Mouse (Mus musculus) midbrain, postnatal 0 days (tissue): ENCODE results near the gene Gm20696. TPM values are rescaled to one million over a fixed set of nuclear protein-coding genes. Genes with fewer than 3 reads are reported as not detected.

Source experiments
- ATAC-seq: fragments of 200-750 bp; cut with Nextera tagmentation; 2 replicates; pipeline ENCODE4 v1.8.0; 2017; ENCODE audit warnings: moderate number of reproducible peaks, mild to moderate bottlenecking, moderate TSS enrichment, moderate library complexity; ENCODE audit not compliant: low FRiP score
- DNase-seq: peaks from one replicate; pipeline ENCODE4 v3.0.0-alpha.2; 2015; ENCODE audit warnings: low spot score
- H3K27ac ChIP-seq: fragments of 300-500 bp; sonication (generic); 2 replicates; pipeline ENCODE4 v1.5.1; 2014; ENCODE audit warnings: low read depth, mild to moderate bottlenecking, low read length, mixed read lengths
- H3K27me3 ChIP-seq: fragments of 300-500 bp; sonication (generic); 2 replicates; pipeline ENCODE4 v1.6.1; 2014; ENCODE audit warnings: low read length, control low read depth, mixed read lengths; ENCODE audit not compliant: insufficient read depth
- H3K36me3 ChIP-seq: fragments of 300-500 bp; sonication (generic); 2 replicates; pipeline ENCODE4 v1.6.1; 2014; ENCODE audit warnings: low read length, control low read depth, mixed read lengths; ENCODE audit not compliant: insufficient read depth
- H3K4me1 ChIP-seq: fragments of 300-500 bp; sonication (generic); 2 replicates; pipeline ENCODE4 v1.6.1; 2014; ENCODE audit warnings: mild to moderate bottlenecking, control low read depth, antibody characterized with exemption, low read length, mixed read lengths; ENCODE audit not compliant: insufficient read depth
- H3K4me2 ChIP-seq: fragments of 300-500 bp; sonication (generic); 2 replicates; pipeline ENCODE4 v1.6.1; 2014; ENCODE audit warnings: low read depth, mild to moderate bottlenecking, low read length, mixed read lengths; ENCODE audit not compliant: poor library complexity, severe bottlenecking
- H3K4me3 ChIP-seq: fragments of 300-500 bp; sonication (generic); 2 replicates; pipeline ENCODE4 v1.5.1; 2014; ENCODE audit warnings: low read depth, mild to moderate bottlenecking, low read length, moderate library complexity
- H3K9ac ChIP-seq: fragments of 300-500 bp; sonication (generic); replicated peaks from 2 replicates; pipeline ENCODE4 v1.6.1; 2014; ENCODE audit warnings: mild to moderate bottlenecking, low read length, moderate library complexity, mixed read lengths; ENCODE audit not compliant: poor library complexity, severe bottlenecking
- H3K9me3 ChIP-seq: fragments of 300-500 bp; sonication (generic); 2 replicates; pipeline ENCODE4 v1.6.1; 2016; ENCODE audit warnings: low read length, control low read depth
- CTCF ChIP-seq: IDR thresholded peaks from 2 replicates; pipeline ENCODE4 v1.5.1; 2016; ENCODE audit warnings: antibody characterized with exemption, mild to moderate bottlenecking
- WGBS: fragments of 180-500 bp; shearing (Covaris S2); extraction: QIAGEN DNeasy Blood & Tissue Kit; methylation state at CpG from one replicate; pipeline ENCODE4 v1.1.7; 2014; 5-methylcytosine and 5-hydroxymethylcytosine counted together
- polyA plus RNA-seq: library from polyadenylated mRNA; unstranded; fragments of >200 nt; fragmentation: Nextera tagmentation; extraction: Ambion mirVana; gene quantifications from 2 replicates; pipeline ENCODE4 v1.2.1, GENCODE M21; 2015
- total RNA-seq: library from RNA; depleted of rRNA; stranded (reverse); fragments of >200 nt; gene quantifications from 2 replicates; pipeline ENCODE4 v1.2.3, GENCODE M21; 2014

The Gm20696 gene
- total and polyA plus RNA-seq, 2 experiments from 2014 or later = 1.1 to 2.9 TPM

GRCm38 (mm10) chr6:99491979-99492544 is 174.5 kb downstream of the Gm20696 start:
- 84% methylated on average over 6 of the region's 6 CpGs for WGBS
- Histone ChIP-seq H3K4me2 (no peak overlapping the region), H3K36me3 (no peaks in the 10 kb centered on the region), H3K27me3 (no peaks in the 10 kb centered on the region), H3K4me3 (no peak overlapping the region), H3K27ac (no peak overlapping the region), H3K4me1 (no peaks in the 10 kb centered on the region), H3K9me3 (no peaks in the 10 kb centered on the region), H3K9ac (no peak overlapping the region)
- no peak for TF ChIP-seq CTCF
- ATAC-seq (no peak), DNase-seq (no peak)

- TF ChIP-seq CTCF = no peak
- H3K4me3 ChIP-seq = no peak overlapping the region
- WGBS = 91% methylated on average over 3 of the region's 3 CpGs
These were observed 175.5 kb downstream of the Gm20696 start for GRCm38 (mm10) chr6:99491146-99491545.

DNA sequence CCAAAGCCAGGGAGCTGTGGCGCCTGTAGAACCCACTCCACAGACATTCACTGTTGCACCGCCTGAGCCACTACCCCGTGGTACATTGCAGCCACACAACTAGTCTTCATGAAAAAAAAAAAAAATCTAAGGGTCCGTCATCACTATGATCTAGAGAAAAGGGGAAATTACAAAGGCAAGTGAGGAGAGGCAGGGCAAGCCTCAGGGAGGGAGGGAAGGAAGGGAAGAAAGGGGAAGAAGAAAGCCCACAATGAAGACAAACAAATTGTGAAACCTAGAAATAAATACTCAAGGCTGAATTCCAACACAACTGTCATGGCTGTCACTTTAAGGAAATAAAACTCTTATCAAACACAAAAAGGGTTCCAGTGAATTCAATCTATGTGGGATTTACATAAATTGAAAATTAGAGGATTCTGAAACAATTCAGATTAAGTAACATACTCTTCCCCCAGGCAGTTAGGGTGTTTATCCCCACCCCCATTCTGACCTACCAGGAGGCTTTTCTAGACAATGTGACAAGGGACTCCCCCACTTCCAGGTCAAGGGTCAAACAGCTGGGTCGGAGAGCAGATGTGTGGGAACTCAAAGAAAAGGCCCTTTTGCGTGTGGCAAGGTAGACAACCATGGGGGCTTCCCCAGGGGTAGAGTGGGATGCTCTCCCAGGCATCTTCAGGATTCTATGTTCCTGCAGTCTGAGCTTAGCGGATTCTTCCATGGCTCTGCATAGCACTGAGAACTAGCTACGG is 176.5 kb downstream of the Gm20696 start:
- 71% methylated on average over 8 of the region's 8 CpGs for WGBS
- DNase-seq (no peak), ATAC-seq (no peak)
- no peaks in the 10 kb centered on the region for H3K27me3 ChIP-seq
- H3K4me3 ChIP-seq = no peak overlapping the region
- no peak overlapping the region for H3K9ac ChIP-seq
- H3K27ac ChIP-seq = no peak overlapping the region
- peaks cover 7% of the 10 kb centered on the region; the same call in 1 of the 2 replicates for H3K4me1 ChIP-seq
- H3K4me2 ChIP-seq = no peak overlapping the region
- H3K9me3 ChIP-seq = no peaks in the 10 kb centered on the region
- no peaks in the 10 kb centered on the region for H3K36me3 ChIP-seq
- no peak for TF ChIP-seq CTCF

More at GRCm38 (mm10) chr6:99491146-99491545, 175.5 kb downstream of the Gm20696 start:
- no peaks in the 10 kb centered on the region for H3K36me3 ChIP-seq
- ATAC-seq (no peak), DNase-seq (no peak)
- no peak overlapping the region for H3K27ac ChIP-seq
- H3K4me2 ChIP-seq = no peak overlapping the region
- no peaks in the 10 kb centered on the region for H3K27me3 ChIP-seq
- no peak overlapping the region for H3K9ac ChIP-seq
- no peaks in the 10 kb centered on the region for H3K4me1 ChIP-seq
- H3K9me3 ChIP-seq = no peaks in the 10 kb centered on the region

- H3K27ac ChIP-seq = no peak overlapping the region
- ATAC-seq = no peak
- no peak for DNase-seq
- H3K4me2 ChIP-seq = no peak overlapping the region
- no peak for TF ChIP-seq CTCF
- peaks cover 8% of the 10 kb centered on the region; the same call in 1 of the 2 replicates for H3K4me1 ChIP-seq
- no peak overlapping the region for H3K9ac ChIP-seq
- no peaks in the 10 kb centered on the region for H3K27me3 ChIP-seq
- WGBS = 95% methylated on average over 10 of the region's 10 CpGs
- no peaks in the 10 kb centered on the region for H3K36me3 ChIP-seq
- H3K4me3 ChIP-seq = no peak overlapping the region
- H3K9me3 ChIP-seq = no peaks in the 10 kb centered on the region
These were observed 177.2 kb downstream of the Gm20696 start for GRCm38 (mm10) chr6:99489423-99489822.

GRCm38 (mm10) chr6:99485884-99486640 is 180.5 kb downstream of the Gm20696 start:
- Histone ChIP-seq H3K9me3 (no peaks in the 10 kb centered on the region), H3K27ac (peak overlapping the region; percentile 51; the same call in 1 of the 2 replicates), H3K9ac (no peak overlapping the region), H3K4me1 (peaks cover 8% of the 10 kb centered on the region; the same call in 1 of the 2 replicates), H3K4me2 (no peak overlapping the region), H3K36me3 (no peaks in the 10 kb centered on the region), H3K27me3 (no peaks in the 10 kb centered on the region), H3K4me3 (no peak overlapping the region)
- no peak for DNase-seq
- ATAC-seq = peak; percentile 76
- 73% methylated on average over 12 of the region's 12 CpGs for WGBS
- TF ChIP-seq CTCF = peak; percentile 62
